Mouse (Mus musculus): ENCODE measurements around the gene Elovl6. TPM values are rescaled to one million over a fixed set of nuclear protein-coding genes. Genes with fewer than 3 reads are reported as not detected.

Gene Elovl6
- polyA plus RNA-seq, 1 experiment from 2014 or later: 37.6 TPM

DNA sequence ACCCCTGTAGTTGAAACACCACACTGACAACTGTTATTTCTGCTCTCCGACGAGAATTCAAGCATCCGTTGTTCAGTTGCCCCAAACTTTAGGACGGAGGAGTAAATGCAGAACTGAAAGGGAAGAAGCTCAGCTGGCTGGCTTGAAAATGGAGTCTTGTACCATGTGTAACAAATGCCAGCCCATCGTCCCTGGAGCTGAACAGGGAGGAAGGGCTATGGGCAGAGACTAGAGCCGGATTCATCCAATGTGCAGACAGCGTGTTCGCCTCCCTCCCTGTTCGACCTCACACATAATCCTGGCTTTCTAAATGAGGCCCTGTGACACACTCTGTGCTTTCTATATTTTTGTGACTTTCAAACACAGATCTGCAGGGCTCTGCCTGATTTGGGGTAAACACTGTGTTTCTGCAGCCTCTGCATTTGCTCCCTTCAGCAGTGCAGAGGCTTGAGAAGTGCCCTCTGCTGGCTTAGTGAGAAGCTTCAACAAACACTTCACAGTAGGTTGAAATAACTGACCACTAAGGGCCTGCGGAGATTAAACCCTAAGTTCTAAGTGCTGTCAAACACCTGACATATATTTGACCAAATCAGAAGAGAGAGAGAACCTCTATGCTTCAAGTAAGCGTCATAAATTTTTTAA lies 102.2 kb downstream of the Elovl6 start:
- Histone ChIP-seq H3K27me3 (ENCODE audit: control insufficient read depth, insufficient read depth, low read length) (no peaks in the 10 kb centered on the region), H3K4me3 (ENCODE audit: low read depth, low read length) (no peak overlapping the region), H3K36me3 (ENCODE audit: control insufficient read depth, insufficient read depth, low read length) (peaks cover 8% of the 10 kb centered on the region; the same call in 1 of the 2 replicates), H3K9ac (replicated peaks; ENCODE audit: low read depth, low read length) (no peak overlapping the region), H3K4me2 (replicated peaks; ENCODE audit: low read depth, low read length) (no peak overlapping the region), H3K27ac (ENCODE audit: low read length) (no peak overlapping the region), H3K4me1 (ENCODE audit: control insufficient read depth, insufficient read depth, low read length) (no peaks in the 10 kb centered on the region), H3K9me3 (ENCODE audit: control insufficient read depth, low read depth, low read length) (no peaks in the 10 kb centered on the region)
- 74% methylated on average over 11 of the region's 11 CpGs for WGBS
- ATAC-seq (ENCODE audit: insufficient number of reproducible peaks, insufficient read depth, low FRiP score, low read depth): no peak

DNA sequence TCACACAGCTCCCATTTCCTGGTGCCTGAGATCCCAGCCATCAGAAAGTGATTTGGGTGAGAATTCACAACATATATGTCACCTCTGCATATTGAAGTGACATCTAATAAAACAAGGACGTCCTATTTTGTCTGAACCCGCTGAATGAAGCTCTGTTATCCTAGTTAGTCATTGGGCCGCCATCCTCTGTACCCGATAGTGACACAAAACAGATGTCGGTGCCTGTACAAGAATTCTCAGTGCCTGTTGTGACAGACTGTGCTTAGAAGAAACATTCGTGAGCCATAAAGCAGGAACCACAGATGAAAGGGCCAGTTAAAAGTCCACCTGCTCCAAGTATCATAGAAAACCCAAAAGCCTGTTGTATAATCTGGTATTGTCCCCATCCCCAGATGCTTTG lies 105.3 kb downstream of the Elovl6 start:
- Histone ChIP-seq H3K9ac (replicated peaks; ENCODE audit: low read depth, low read length) (no peak overlapping the region), H3K4me3 (ENCODE audit: low read depth, low read length) (no peak overlapping the region), H3K9me3 (ENCODE audit: control insufficient read depth, low read depth, low read length) (no peaks in the 10 kb centered on the region), H3K36me3 (ENCODE audit: control insufficient read depth, insufficient read depth, low read length) (no peaks in the 10 kb centered on the region; the same call in 1 of the 2 replicates), H3K27me3 (ENCODE audit: control insufficient read depth, insufficient read depth, low read length) (no peaks in the 10 kb centered on the region), H3K27ac (ENCODE audit: low read length) (no peak overlapping the region), H3K4me1 (ENCODE audit: control insufficient read depth, insufficient read depth, low read length) (no peaks in the 10 kb centered on the region), H3K4me2 (replicated peaks; ENCODE audit: low read depth, low read length) (no peak overlapping the region)
- no peak for ATAC-seq (ENCODE audit: insufficient number of reproducible peaks, insufficient read depth, low FRiP score, low read depth)
- 77% methylated on average over 6 of the region's 6 CpGs for WGBS

DNA sequence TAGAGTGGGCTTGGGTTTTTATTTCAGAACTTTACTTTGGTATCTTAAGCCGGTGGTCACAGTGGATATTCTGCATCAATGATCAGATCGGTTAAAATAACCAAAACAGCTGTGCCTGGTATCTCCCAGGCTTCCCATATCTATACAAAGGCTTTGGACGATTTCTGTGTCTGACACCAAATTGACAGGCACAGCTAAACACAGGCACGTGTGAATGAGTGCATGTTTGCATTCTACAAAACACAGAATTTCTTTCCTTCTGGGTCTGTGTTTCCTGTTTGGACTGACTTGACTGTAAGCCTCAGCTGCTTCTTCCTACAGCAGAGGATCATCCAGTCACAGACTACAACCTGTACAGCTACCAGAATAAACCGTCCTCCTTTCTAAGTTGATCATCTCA lies 107.5 kb downstream of the Elovl6 start:
- no peak for ATAC-seq (ENCODE audit: insufficient number of reproducible peaks, insufficient read depth, low FRiP score, low read depth)
- WGBS: 51% methylated on average over 5 of the region's 5 CpGs
- no peak overlapping the region for H3K27ac ChIP-seq (ENCODE audit: low read length)

GRCm38 (mm10) chr3:129640211-129641000 lies 108.3 kb downstream of the Elovl6 start:
- 65% methylated on average over 10 of the region's 10 CpGs for WGBS
- ATAC-seq (ENCODE audit: insufficient number of reproducible peaks, insufficient read depth, low FRiP score, low read depth): peak; percentile 23; the same call in 1 of the 2 replicates
- Histone ChIP-seq H3K27ac (ENCODE audit: low read length) (no peak overlapping the region), H3K9ac (replicated peaks; ENCODE audit: low read depth, low read length) (no peak overlapping the region), H3K4me1 (ENCODE audit: control insufficient read depth, insufficient read depth, low read length) (no peaks in the 10 kb centered on the region), H3K36me3 (ENCODE audit: control insufficient read depth, insufficient read depth, low read length) (no peaks in the 10 kb centered on the region; the same call in 1 of the 2 replicates), H3K4me3 (ENCODE audit: low read depth, low read length) (no peak overlapping the region), H3K27me3 (ENCODE audit: control insufficient read depth, insufficient read depth, low read length) (no peaks in the 10 kb centered on the region), H3K4me2 (replicated peaks; ENCODE audit: low read depth, low read length) (no peak overlapping the region), H3K9me3 (ENCODE audit: control insufficient read depth, low read depth, low read length) (no peaks in the 10 kb centered on the region)

More for the DNA sequence above, 107.5 kb downstream of the Elovl6 start:
- Histone ChIP-seq H3K36me3 (ENCODE audit: control insufficient read depth, insufficient read depth, low read length) (no peaks in the 10 kb centered on the region; the same call in 1 of the 2 replicates), H3K4me3 (ENCODE audit: low read depth, low read length) (no peak overlapping the region), H3K9me3 (ENCODE audit: control insufficient read depth, low read depth, low read length) (no peaks in the 10 kb centered on the region), H3K27me3 (ENCODE audit: control insufficient read depth, insufficient read depth, low read length) (no peaks in the 10 kb centered on the region), H3K9ac (replicated peaks; ENCODE audit: low read depth, low read length) (no peak overlapping the region), H3K4me1 (ENCODE audit: control insufficient read depth, insufficient read depth, low read length) (no peaks in the 10 kb centered on the region), H3K4me2 (replicated peaks; ENCODE audit: low read depth, low read length) (no peak overlapping the region)

DNA sequence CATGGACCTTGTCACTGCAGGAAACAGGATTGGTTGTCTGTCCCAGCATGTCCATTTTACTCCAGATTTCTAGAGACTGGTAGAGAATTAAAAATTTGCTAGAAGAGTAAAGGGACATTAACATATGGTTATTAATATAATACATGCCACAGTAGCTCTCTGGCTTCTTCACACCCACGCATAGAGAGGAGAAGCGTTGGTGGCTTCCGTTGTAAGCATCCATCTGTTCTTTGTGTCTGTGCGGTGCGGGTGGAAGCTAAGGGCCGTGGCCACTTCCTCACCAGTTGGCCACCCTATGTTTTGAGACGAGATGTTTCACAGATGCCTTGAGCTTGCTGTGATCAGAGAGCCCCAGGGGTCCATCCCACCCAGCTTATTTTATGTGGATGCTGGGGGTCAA lies 109.5 kb downstream of the Elovl6 start:
- H3K27ac ChIP-seq (ENCODE audit: low read length): no peak overlapping the region
- 92% methylated on average over 7 of the region's 7 CpGs for WGBS
- no peak overlapping the region for H3K4me2 ChIP-seq (replicated peaks; ENCODE audit: low read depth, low read length)
- no peak overlapping the region for H3K4me3 ChIP-seq (ENCODE audit: low read depth, low read length)
- ATAC-seq (ENCODE audit: insufficient number of reproducible peaks, insufficient read depth, low FRiP score, low read depth): no peak
- no peaks in the 10 kb centered on the region for H3K9me3 ChIP-seq (ENCODE audit: control insufficient read depth, low read depth, low read length)
- H3K4me1 ChIP-seq (ENCODE audit: control insufficient read depth, insufficient read depth, low read length): no peaks in the 10 kb centered on the region
- no peaks in the 10 kb centered on the region for H3K27me3 ChIP-seq (ENCODE audit: control insufficient read depth, insufficient read depth, low read length)
- no peaks in the 10 kb centered on the region; the same call in 1 of the 2 replicates for H3K36me3 ChIP-seq (ENCODE audit: control insufficient read depth, insufficient read depth, low read length)
- no peak overlapping the region for H3K9ac ChIP-seq (replicated peaks; ENCODE audit: low read depth, low read length)

- Histone ChIP-seq H3K27ac (ENCODE audit: low read length) (no peak overlapping the region), H3K9ac (replicated peaks; ENCODE audit: low read depth, low read length) (no peak overlapping the region), H3K4me3 (ENCODE audit: low read depth, low read length) (no peak overlapping the region), H3K27me3 (ENCODE audit: control insufficient read depth, insufficient read depth, low read length) (no peaks in the 10 kb centered on the region), H3K9me3 (ENCODE audit: control insufficient read depth, low read depth, low read length) (no peaks in the 10 kb centered on the region), H3K36me3 (ENCODE audit: control insufficient read depth, insufficient read depth, low read length) (no peaks in the 10 kb centered on the region), H3K4me2 (replicated peaks; ENCODE audit: low read depth, low read length) (no peak overlapping the region), H3K4me1 (ENCODE audit: control insufficient read depth, insufficient read depth, low read length) (no peaks in the 10 kb centered on the region)
- WGBS: 54% methylated on average over 3 of the region's 3 CpGs
- ATAC-seq (ENCODE audit: insufficient number of reproducible peaks, insufficient read depth, low FRiP score, low read depth): no peak
Measured at GRCm38 (mm10) chr3:129645409-129645808, 113.3 kb downstream of the Elovl6 start.

DNA sequence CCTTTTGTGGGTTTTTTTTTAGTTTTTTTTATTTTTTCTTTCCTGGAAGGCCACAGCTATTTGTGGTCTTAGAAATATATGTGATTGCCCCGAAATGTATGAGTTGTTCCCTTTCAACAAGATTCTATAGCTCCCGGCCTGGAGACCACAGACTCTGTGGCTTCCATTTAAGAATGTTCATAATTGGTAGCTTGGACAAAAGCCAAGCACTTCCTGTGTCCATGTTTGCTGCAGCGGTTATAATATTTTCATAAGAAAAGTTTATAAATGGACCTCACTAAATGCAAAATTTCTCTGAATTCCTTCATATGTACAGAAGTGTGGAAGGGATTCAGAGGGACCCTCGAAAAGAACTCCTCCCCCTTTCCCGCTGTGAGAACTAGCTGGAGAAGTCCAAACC lies 114.6 kb downstream of the Elovl6 start:
- no peaks in the 10 kb centered on the region for H3K4me1 ChIP-seq (ENCODE audit: control insufficient read depth, insufficient read depth, low read length)
- no peaks in the 10 kb centered on the region for H3K27me3 ChIP-seq (ENCODE audit: control insufficient read depth, insufficient read depth, low read length)
- H3K27ac ChIP-seq (ENCODE audit: low read length): no peak overlapping the region
- no peak for ATAC-seq (ENCODE audit: insufficient number of reproducible peaks, insufficient read depth, low FRiP score, low read depth)
- no peak overlapping the region for H3K9ac ChIP-seq (replicated peaks; ENCODE audit: low read depth, low read length)
- H3K4me3 ChIP-seq (ENCODE audit: low read depth, low read length): no peak overlapping the region
- no peak overlapping the region for H3K4me2 ChIP-seq (replicated peaks; ENCODE audit: low read depth, low read length)
- no peaks in the 10 kb centered on the region for H3K36me3 ChIP-seq (ENCODE audit: control insufficient read depth, insufficient read depth, low read length)
- H3K9me3 ChIP-seq (ENCODE audit: control insufficient read depth, low read depth, low read length): no peaks in the 10 kb centered on the region
- 63% methylated on average over 5 of the region's 5 CpGs for whole genome bisulfite sequencing

- Histone ChIP-seq H3K9me3 (ENCODE audit: control insufficient read depth, low read depth, low read length) (no peaks in the 10 kb centered on the region), H3K27ac (ENCODE audit: low read length) (no peak overlapping the region), H3K4me3 (ENCODE audit: low read depth, low read length) (no peak overlapping the region), H3K27me3 (ENCODE audit: control insufficient read depth, insufficient read depth, low read length) (no peaks in the 10 kb centered on the region), H3K4me1 (ENCODE audit: control insufficient read depth, insufficient read depth, low read length) (no peaks in the 10 kb centered on the region), H3K9ac (replicated peaks; ENCODE audit: low read depth, low read length) (no peak overlapping the region), H3K36me3 (ENCODE audit: control insufficient read depth, insufficient read depth, low read length) (no peaks in the 10 kb centered on the region), H3K4me2 (replicated peaks; ENCODE audit: low read depth, low read length) (no peak overlapping the region)
- ATAC-seq (ENCODE audit: insufficient number of reproducible peaks, insufficient read depth, low FRiP score, low read depth): no peak
- WGBS: 91% methylated on average over 10 of the region's 10 CpGs
Measured at GRCm38 (mm10) chr3:129647312-129647711, 115.2 kb downstream of the Elovl6 start.

All from stomach, embryonic 14.5 days (tissue).